ENCODE assay signal across 32 mouse cellular contexts in genomic region chr12:28494289-28494688, GRCm38 (mm10). TPM values are rescaled to one million over a fixed set of nuclear protein-coding genes. Genes with fewer than 3 reads are reported as not detected.
"Had no signal": no experiment of that assay in that cellular context is flagged by ENCODE, and none has a peak within 500 bp of the region (broad histone marks: within the 10 kb centered on the region; RNA-seq: fewer than 3 reads in every experiment).

No protein-coding gene starts in this region.

- H3K27ac ChIP-seq: heart, adult 2 months; heart, embryonic 13.5 days; heart, embryonic 15.5 days; hindbrain, embryonic 13.5 days; kidney, embryonic 15.5 days; kidney, postnatal 0 days; limb, embryonic 13.5 days; limb, embryonic 15.5 days; liver, embryonic 12.5 days; liver, embryonic 14.5 days had no signal

- H3K27me3 ChIP-seq: heart, embryonic 13.5 days; heart, embryonic 15.5 days; hindbrain, embryonic 13.5 days; kidney, embryonic 15.5 days; limb, embryonic 13.5 days; limb, embryonic 15.5 days; liver, embryonic 12.5 days had no signal

- H3K4me2 ChIP-seq: heart, embryonic 11.5 days; heart, embryonic 13.5 days; heart, embryonic 15.5 days; hindbrain, embryonic 13.5 days; kidney, embryonic 15.5 days; limb, embryonic 13.5 days; limb, embryonic 15.5 days; liver, embryonic 12.5 days had no signal

- DNase-seq: gastrocnemius, postnatal 14 days; gastrocnemius, postnatal 36 days; heart, adult 11 months; heart, adult 2 months; heart, postnatal 14 days; heart, postnatal 36 days; kidney, adult 11 months; kidney, adult 2 months; kidney, adult 9 months; kidney, postnatal 14 days; kidney, postnatal 36 days; layer of hippocampus, adult 9-11 months; layer of hippocampus, postnatal 36 days; left cerebral cortex, postnatal 4 days had no signal

- H3K36me3 ChIP-seq: heart, embryonic 13.5 days; heart, embryonic 15.5 days; hindbrain, embryonic 13.5 days; kidney, embryonic 15.5 days; limb, embryonic 13.5 days; limb, embryonic 15.5 days; liver, embryonic 12.5 days had no signal

- H3K9me3 ChIP-seq: heart, embryonic 13.5 days; heart, embryonic 15.5 days; hindbrain, embryonic 13.5 days; kidney, embryonic 15.5 days; limb, embryonic 13.5 days; limb, embryonic 15.5 days; liver, embryonic 12.5 days had no signal

- H3K4me1 ChIP-seq: heart, embryonic 13.5 days; heart, embryonic 15.5 days; hindbrain, embryonic 13.5 days; kidney, embryonic 15.5 days; limb, embryonic 13.5 days; limb, embryonic 15.5 days; liver, embryonic 12.5 days had no signal

- ATAC-seq: hindbrain, embryonic 16.5 days; intestine, embryonic 16.5 days; liver, embryonic 12.5 days had no signal

- H3K4me3 ChIP-seq: heart, adult 2 months; heart, embryonic 13.5 days; heart, embryonic 15.5 days; hindbrain, embryonic 13.5 days; kidney, embryonic 15.5 days; limb, embryonic 13.5 days; limb, embryonic 15.5 days; liver, embryonic 12.5 days had no signal

- H3K9ac ChIP-seq: heart, embryonic 13.5 days; heart, embryonic 15.5 days; hindbrain, embryonic 13.5 days; kidney, embryonic 15.5 days; limb, embryonic 13.5 days; limb, embryonic 15.5 days; liver, embryonic 12.5 days; liver, embryonic 14.5 days had no signal

RNA-seq across cellular contexts. Expression of gene Dcdc2c, which starts 57.9 kb away (rescaled TPM):
- polyA plus RNA-seq: gonadal fat pad, adult 2 months; heart, adult 2 months; heart, embryonic 13.5 days; heart, embryonic 15.5 days; heart, postnatal 0 days; hindbrain, embryonic 16.5 days; intestine, embryonic 16.5 days; kidney, adult 2 months; kidney, embryonic 15.5 days; kidney, postnatal 0 days; large intestine, adult 2 months; limb, embryonic 11.5 days; liver, adult 2 months; liver, embryonic 12.5 days; liver, embryonic 14.5 days; liver, embryonic 16.5 days had no signal
